Mouse (Mus musculus): ENCODE measurements around the gene Fars2. TPM values are rescaled to one million over a fixed set of nuclear protein-coding genes. Genes with fewer than 3 reads are reported as not detected.

The Fars2 gene
- polyA plus RNA-seq, 1 experiment from 2014 or later: 32.0 TPM

DNA sequence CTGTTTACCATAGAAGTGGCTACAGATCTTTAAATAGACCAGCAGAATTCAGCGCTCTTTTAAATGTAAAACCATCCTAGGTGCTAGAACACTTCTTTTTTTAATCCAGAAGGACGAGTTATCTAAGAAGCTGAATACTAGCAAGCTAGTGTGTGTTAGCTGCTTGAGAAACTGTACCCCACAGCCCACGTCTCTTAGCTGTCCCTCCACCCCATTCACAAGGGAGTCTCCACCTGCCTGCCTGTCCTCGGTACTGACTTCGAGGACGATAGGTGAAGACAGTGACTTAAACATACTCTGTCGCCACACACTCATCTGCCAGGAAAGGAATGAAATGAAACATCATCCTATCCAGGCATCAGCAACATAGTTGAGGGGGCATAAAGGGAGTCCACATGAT is 386.8 kb downstream of the Fars2 start:
- Histone ChIP-seq H3K4me3 (no peak overlapping the region), H3K9me3 (no peaks in the 10 kb centered on the region), H3K9ac (no peak overlapping the region), H3K27ac (no peak overlapping the region), H3K27me3 (no peaks in the 10 kb centered on the region), H3K4me2 (replicated peaks) (no peak overlapping the region), H3K4me1 (no peaks in the 10 kb centered on the region), H3K36me3 (no peaks in the 10 kb centered on the region)
- WGBS: 87% methylated on average over 7 of the region's 7 CpGs
- ATAC-seq (ENCODE audit: insufficient number of reproducible peaks, insufficient read depth, low FRiP score, low TSS enrichment): no peak

DNA sequence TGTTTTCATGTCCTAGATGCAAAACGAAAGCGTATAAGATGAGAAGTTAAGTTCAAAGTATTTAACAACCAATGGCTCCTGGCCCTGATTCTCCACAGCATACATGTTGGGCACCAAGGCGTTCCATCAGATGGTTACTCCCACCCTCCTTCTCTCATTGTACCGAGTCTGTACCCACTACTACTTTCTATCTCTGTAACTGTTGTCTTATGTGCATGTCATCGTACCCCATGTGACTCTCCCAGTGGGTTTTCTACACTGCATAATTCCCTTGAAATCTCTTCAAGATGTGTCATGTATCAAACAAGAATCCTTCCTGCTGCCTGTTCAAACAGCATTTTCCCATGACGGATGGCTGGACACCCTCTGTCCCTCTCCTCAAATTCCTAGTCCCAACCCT is 388.5 kb downstream of the Fars2 start:
- H3K4me1 ChIP-seq: no peaks in the 10 kb centered on the region
- H3K36me3 ChIP-seq: no peaks in the 10 kb centered on the region
- no peaks in the 10 kb centered on the region for H3K9me3 ChIP-seq
- no peaks in the 10 kb centered on the region for H3K27me3 ChIP-seq
- H3K27ac ChIP-seq: no peak overlapping the region
- no peak overlapping the region for H3K4me3 ChIP-seq
- H3K9ac ChIP-seq: no peak overlapping the region
- ATAC-seq (ENCODE audit: insufficient number of reproducible peaks, insufficient read depth, low FRiP score, low TSS enrichment): no peak
- 82% methylated on average over 6 of the region's 6 CpGs for WGBS
- no peak overlapping the region for H3K4me2 ChIP-seq (replicated peaks)

DNA sequence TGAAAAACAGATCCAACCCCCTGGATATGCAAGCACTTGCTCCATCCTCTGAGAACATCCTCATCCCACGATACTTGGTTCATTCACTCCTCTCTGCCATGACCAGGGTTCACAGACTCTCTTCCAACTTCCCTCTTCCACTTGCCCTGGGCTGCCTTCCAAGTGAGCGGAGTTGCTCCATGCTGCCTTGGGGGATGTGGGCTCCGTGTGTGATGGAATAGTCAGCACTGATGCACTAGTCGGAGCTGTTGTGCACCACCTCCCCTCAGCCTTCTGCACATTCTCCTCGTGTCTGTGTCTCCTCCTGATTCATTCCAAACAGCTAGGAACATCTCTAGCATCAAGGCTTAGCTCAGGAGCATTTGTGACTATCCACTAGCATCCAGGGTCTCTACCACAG is 389.1 kb downstream of the Fars2 start:
- H3K27me3 ChIP-seq: no peaks in the 10 kb centered on the region
- no peaks in the 10 kb centered on the region for H3K36me3 ChIP-seq
- H3K9ac ChIP-seq: no peak overlapping the region
- H3K9me3 ChIP-seq: no peaks in the 10 kb centered on the region
- H3K4me2 ChIP-seq (replicated peaks): no peak overlapping the region
- H3K27ac ChIP-seq: no peak overlapping the region
- no peak overlapping the region for H3K4me3 ChIP-seq
- ATAC-seq (ENCODE audit: insufficient number of reproducible peaks, insufficient read depth, low FRiP score, low TSS enrichment): no peak
- WGBS: 81% methylated on average over 5 of the region's 5 CpGs
- no peaks in the 10 kb centered on the region for H3K4me1 ChIP-seq

DNA sequence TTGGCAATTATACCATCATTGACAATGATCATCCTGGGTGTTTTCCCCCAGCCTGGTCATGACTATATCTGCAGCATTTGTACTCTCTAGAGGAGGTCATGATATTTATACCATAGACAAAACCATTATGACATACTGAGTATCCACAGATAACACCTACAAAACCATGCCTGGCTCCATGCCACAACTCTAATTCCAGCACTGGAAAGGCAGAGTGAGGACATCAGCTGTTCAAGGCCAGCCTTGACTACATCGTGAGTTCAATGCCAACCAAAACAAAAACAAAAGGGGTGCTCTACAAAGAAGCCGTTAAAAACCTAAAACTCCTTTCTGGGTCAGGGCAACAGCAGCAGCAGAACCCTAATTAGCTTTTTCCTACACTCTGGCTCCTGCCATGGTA is 392.9 kb downstream of the Fars2 start:
- Histone ChIP-seq H3K9ac (no peak overlapping the region), H3K27me3 (no peaks in the 10 kb centered on the region)
- ATAC-seq (ENCODE audit: insufficient number of reproducible peaks, insufficient read depth, low FRiP score, low TSS enrichment): no peak

DNA sequence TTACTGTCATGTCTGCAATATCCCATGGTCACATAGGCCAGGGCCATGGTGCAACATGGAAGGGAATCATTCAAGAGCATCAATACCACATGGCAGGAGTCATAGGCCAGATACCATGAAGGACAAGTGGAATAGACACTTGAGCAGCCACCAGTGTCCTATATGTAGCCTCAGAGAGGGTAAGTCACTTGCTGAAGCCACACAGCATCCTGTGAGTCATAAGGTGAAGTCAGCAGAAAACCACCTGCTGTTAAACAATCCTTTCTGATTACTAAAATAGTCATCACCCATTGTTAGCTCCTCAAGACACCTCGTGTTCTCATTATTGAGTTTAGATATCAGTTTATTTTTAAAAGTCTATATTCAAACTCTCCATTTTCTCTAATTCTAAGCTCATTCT is 395.9 kb downstream of the Fars2 start:
- no peak overlapping the region for H3K4me3 ChIP-seq
- WGBS: 88% methylated on average over 1 of the region's 1 CpGs
- 0 out of 2 replicates have a peak, but pooled peaks cover 2% of the 10 kb centered on the region for H3K4me1 ChIP-seq
- no peak for ATAC-seq (ENCODE audit: insufficient number of reproducible peaks, insufficient read depth, low FRiP score, low TSS enrichment)
- no peak overlapping the region for H3K27ac ChIP-seq
- H3K4me2 ChIP-seq (replicated peaks): no peak overlapping the region
- H3K36me3 ChIP-seq: no peaks in the 10 kb centered on the region
- H3K9me3 ChIP-seq: no peaks in the 10 kb centered on the region
- no peak overlapping the region for H3K9ac ChIP-seq
- H3K27me3 ChIP-seq: no peaks in the 10 kb centered on the region

More for the DNA sequence above, 392.9 kb downstream of the Fars2 start:
- no peak overlapping the region for H3K27ac ChIP-seq
- no peak overlapping the region for H3K4me2 ChIP-seq (replicated peaks)
- no peaks in the 10 kb centered on the region for H3K36me3 ChIP-seq
- no peaks in the 10 kb centered on the region for H3K9me3 ChIP-seq
- no peaks in the 10 kb centered on the region for H3K4me1 ChIP-seq
- 85% methylated on average over 2 of the region's 2 CpGs for WGBS
- no peak overlapping the region for H3K4me3 ChIP-seq

DNA sequence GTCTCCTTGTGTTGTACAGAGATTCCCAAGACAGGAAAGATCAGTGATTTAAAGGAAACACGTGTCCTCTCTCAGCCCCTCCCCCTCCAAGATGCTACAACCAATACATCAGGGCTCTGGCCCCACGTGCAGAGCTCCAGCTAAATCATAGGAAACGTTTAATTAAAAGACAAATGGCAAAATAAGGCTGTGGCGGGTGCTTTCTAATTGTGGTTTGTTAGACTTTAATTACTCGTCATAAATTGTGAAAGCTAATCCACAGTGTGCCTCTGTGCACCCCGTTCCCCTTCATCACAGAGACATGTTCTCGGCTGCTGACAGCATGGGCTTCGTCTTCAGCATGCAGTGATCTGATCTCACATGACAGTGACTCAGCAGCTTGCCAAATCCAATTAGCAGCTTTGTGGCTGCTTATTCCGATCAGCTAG is 400.9 kb downstream of the Fars2 start:
- no peaks in the 10 kb centered on the region for H3K36me3 ChIP-seq
- H3K4me2 ChIP-seq (replicated peaks): no peak overlapping the region
- ATAC-seq (ENCODE audit: insufficient number of reproducible peaks, insufficient read depth, low FRiP score, low TSS enrichment): 0 out of 2 replicates have a peak, but pooled peaks have one; percentile 56
- no peak overlapping the region for H3K4me3 ChIP-seq
- no peaks in the 10 kb centered on the region for H3K9me3 ChIP-seq
- H3K27me3 ChIP-seq: no peaks in the 10 kb centered on the region
- no peak overlapping the region for H3K27ac ChIP-seq
- 0 out of 2 replicates have a peak, but pooled peaks cover 2% of the 10 kb centered on the region for H3K4me1 ChIP-seq
- WGBS: 40% methylated on average over 9 of the region's 9 CpGs
- H3K9ac ChIP-seq: no peak overlapping the region

DNA sequence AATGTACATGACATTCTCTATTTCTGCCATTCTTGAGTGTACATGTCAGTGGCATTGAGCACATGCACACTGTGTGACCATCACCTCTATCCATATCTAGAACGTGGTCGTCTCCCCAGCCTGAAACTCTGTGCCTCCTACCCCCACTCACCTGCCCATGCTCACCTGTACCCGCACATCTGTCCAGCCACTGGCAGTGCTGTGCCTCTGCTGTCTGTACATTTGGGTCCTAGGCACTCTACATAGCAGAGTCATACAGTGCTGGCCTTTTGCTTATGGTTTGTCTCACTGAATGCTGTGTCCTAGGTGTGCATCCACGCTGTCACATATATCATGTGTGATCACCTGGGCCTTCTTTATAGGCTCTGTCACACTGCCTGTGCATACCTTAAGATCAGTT is 410.5 kb downstream of the Fars2 start:
- WGBS: 90% methylated on average over 4 of the region's 4 CpGs
- 0 out of 2 replicates have a peak, but pooled peaks cover 3% of the 10 kb centered on the region for H3K4me1 ChIP-seq
- H3K9me3 ChIP-seq: no peaks in the 10 kb centered on the region
- H3K9ac ChIP-seq: no peak overlapping the region
- H3K27me3 ChIP-seq: no peaks in the 10 kb centered on the region
- no peak overlapping the region for H3K4me3 ChIP-seq
- no peak for ATAC-seq (ENCODE audit: insufficient number of reproducible peaks, insufficient read depth, low FRiP score, low TSS enrichment)
- no peak overlapping the region for H3K27ac ChIP-seq
- H3K4me2 ChIP-seq (replicated peaks): no peak overlapping the region
- no peaks in the 10 kb centered on the region for H3K36me3 ChIP-seq

DNA sequence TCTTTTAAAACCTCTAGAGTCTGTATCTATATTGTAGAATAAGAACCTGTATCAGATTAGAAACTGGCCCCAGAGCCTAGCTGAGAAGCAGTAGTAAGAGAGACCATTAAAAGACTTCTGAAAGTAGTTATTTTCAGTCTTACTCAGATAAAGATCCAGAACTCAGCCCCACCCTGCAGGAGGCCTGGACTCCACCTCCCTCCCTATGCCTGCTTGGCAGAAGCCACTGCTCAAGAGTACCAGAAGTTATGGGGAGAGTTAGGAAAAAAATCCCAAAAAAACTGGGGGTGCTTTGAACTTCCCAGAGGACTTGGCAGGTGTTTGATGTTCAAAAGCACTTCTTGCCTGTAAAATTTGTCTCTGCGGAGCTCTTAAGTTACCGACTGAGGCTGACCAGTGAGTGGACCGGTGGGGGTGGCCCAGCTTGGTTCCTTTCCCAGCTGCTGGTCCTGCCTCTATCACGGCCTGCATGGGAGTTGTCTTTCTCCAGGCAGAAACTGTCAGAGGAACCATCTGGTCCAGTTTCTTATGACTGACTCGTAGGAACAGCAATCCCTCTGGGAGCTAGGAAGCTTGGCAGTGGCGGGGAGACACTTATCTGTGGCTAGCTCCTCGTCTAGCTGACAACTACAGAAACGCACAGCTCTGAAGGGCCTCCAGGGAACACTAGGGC is 411.1 kb downstream of the Fars2 start:
- WGBS: 65% methylated on average over 8 of the region's 8 CpGs
- Histone ChIP-seq H3K27ac (no peak overlapping the region), H3K9ac (no peak overlapping the region), H3K4me3 (no peak overlapping the region), H3K4me1 (0 out of 2 replicates have a peak, but pooled peaks cover 3% of the 10 kb centered on the region), H3K4me2 (replicated peaks) (no peak overlapping the region), H3K36me3 (no peaks in the 10 kb centered on the region), H3K27me3 (no peaks in the 10 kb centered on the region), H3K9me3 (no peaks in the 10 kb centered on the region)
- ATAC-seq (ENCODE audit: insufficient number of reproducible peaks, insufficient read depth, low FRiP score, low TSS enrichment): no peak

DNA sequence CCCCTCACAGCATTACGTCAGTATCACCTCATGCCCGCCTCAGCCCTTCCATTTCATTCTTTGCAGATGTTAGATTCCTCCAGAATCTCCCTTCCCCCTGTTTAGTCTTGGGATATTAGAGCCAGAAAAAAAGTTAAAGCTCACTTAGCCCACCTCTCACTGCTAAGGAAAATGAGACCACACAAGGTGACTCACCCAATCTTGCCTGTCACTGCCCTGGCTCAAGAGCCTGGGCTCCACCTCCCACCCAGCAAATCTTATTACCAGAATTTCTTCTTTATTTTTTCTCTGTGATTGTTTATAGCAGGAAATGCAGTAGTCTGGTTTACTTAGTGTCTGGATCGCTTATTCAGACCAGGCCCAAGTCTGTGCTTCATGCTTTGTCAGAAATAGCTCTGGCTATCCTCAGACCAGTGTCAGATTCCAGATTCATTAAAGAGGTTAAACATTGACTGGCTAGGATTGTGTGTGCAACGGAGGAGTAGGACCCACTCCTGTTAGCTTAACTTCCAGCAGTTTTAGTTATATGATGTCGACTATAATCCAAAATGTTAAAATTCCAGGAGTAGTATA is 412.3 kb downstream of the Fars2 start:
- ATAC-seq (ENCODE audit: insufficient number of reproducible peaks, insufficient read depth, low FRiP score, low TSS enrichment): no peak
- H3K36me3 ChIP-seq: no peaks in the 10 kb centered on the region
- no peak overlapping the region for H3K9ac ChIP-seq
- no peaks in the 10 kb centered on the region for H3K9me3 ChIP-seq
- H3K27ac ChIP-seq: no peak overlapping the region
- no peak overlapping the region for H3K4me2 ChIP-seq (replicated peaks)
- no peaks in the 10 kb centered on the region for H3K27me3 ChIP-seq
- 0 out of 2 replicates have a peak, but pooled peaks cover 3% of the 10 kb centered on the region for H3K4me1 ChIP-seq
- no peak overlapping the region for H3K4me3 ChIP-seq
- 57% methylated on average over 5 of the region's 5 CpGs for WGBS

DNA sequence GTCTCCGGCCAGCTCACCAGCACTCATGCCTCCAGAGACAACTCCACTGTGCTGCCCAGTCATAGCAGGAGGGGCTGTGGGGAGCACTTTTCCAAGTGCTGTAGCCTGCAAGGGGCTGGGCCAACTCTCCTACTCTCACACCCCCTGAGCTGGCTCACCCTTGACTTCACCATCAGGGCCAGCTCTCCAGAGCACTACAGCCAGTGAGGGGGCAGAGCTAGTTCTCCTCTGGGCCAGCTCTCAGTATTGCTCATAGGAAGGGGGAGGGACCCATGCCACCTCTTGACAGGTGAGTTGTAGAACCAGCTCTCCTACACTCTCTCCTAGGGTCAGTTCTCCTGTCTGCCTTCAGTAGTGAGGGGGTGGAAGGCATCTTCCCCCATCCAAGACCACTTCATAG is 413.6 kb downstream of the Fars2 start:
- H3K27ac ChIP-seq: no peak overlapping the region
- no peak overlapping the region for H3K4me3 ChIP-seq
- no peaks in the 10 kb centered on the region for H3K36me3 ChIP-seq
- no peak overlapping the region for H3K9ac ChIP-seq
- H3K4me2 ChIP-seq (replicated peaks): no peak overlapping the region
- 0 out of 2 replicates have a peak, but pooled peaks cover 3% of the 10 kb centered on the region for H3K4me1 ChIP-seq
- WGBS: 76% methylated on average over 1 of the region's 1 CpGs
- H3K9me3 ChIP-seq: no peaks in the 10 kb centered on the region
- no peaks in the 10 kb centered on the region for H3K27me3 ChIP-seq
- ATAC-seq (ENCODE audit: insufficient number of reproducible peaks, insufficient read depth, low FRiP score, low TSS enrichment): peak; percentile 50

DNA sequence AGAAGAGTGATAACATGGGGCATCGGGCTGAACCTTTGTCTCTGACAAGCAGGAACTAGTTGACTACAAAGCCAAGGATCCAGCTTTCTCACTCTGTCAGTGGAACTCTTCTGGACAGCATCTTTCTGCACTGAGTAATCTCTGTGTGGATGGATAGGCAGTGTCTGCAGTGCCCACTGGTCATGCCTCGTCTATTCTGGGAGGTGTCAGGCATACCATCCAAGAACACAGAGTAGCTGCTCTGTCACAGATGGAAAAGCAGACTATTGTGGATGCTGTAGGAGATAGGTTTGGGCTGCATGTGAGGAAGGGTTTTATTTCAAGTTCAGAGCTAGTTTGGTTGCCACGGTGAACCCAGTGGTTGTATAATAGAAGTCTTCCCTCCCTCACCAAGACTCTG is 414.7 kb downstream of the Fars2 start:
- WGBS: 80% methylated on average over 3 of the region's 3 CpGs

DNA sequence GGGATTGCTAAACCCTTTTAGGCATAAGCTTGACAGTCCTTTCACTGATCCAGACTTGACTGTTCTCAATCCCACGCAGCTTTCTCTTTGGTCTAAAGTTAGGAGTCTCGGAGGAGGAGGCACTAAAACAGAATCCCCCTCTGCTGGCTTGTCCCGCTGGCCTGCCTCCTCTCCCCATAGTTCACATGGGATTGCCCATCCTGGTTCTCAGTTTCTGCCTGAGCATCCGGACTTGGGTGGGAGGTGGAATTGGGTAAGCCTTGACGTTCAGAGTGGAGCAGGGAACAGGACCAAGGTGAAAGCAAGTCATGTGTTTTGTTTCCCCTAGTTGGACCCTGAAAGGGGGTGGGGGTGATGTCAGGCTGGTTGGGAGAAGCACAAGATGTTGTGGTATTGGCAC is 415.9 kb downstream of the Fars2 start:
- peaks cover 12% of the 10 kb centered on the region; the same call in 1 of the 2 replicates for H3K4me1 ChIP-seq
- H3K9ac ChIP-seq: no peak overlapping the region
- H3K4me3 ChIP-seq: no peak overlapping the region
- H3K36me3 ChIP-seq: no peaks in the 10 kb centered on the region
- no peak overlapping the region for H3K27ac ChIP-seq
- H3K27me3 ChIP-seq: no peaks in the 10 kb centered on the region
- 92% methylated on average over 5 of the region's 5 CpGs for WGBS
- ATAC-seq (ENCODE audit: insufficient number of reproducible peaks, insufficient read depth, low FRiP score, low TSS enrichment): no peak
- no peak overlapping the region for H3K4me2 ChIP-seq (replicated peaks)
- H3K9me3 ChIP-seq: no peaks in the 10 kb centered on the region

More for the DNA sequence above, 414.7 kb downstream of the Fars2 start:
- no peak overlapping the region for H3K4me3 ChIP-seq
- no peaks in the 10 kb centered on the region for H3K27me3 ChIP-seq
- H3K9ac ChIP-seq: no peak overlapping the region
- H3K36me3 ChIP-seq: no peaks in the 10 kb centered on the region
- 0 out of 2 replicates have a peak, but pooled peaks cover 3% of the 10 kb centered on the region for H3K4me1 ChIP-seq
- H3K9me3 ChIP-seq: no peaks in the 10 kb centered on the region
- no peak for ATAC-seq (ENCODE audit: insufficient number of reproducible peaks, insufficient read depth, low FRiP score, low TSS enrichment)
- no peak overlapping the region for H3K4me2 ChIP-seq (replicated peaks)
- H3K27ac ChIP-seq: no peak overlapping the region

All from embryonic facial prominence, embryonic 12.5 days (tissue).